Mouse (Mus musculus): ENCODE results near the gene Filip1l. TPM values are rescaled to one million over a fixed set of nuclear protein-coding genes. Genes with fewer than 3 reads are reported as not detected.

Gene Filip1l
- total RNA-seq, 1 experiment from 2014 or later: 5.4 TPM

- no peak for ATAC-seq (replicated peaks; ENCODE audit: low read depth, poor library complexity, severe bottlenecking)
Measured at GRCm38 (mm10) chr16:57392461-57392860, 39.6 kb downstream of the Filip1l start.

GRCm38 (mm10) chr16:57393161-57393560, 40.3 kb downstream of the Filip1l start:
- ATAC-seq (replicated peaks; ENCODE audit: low read depth, poor library complexity, severe bottlenecking): no peak

GRCm38 (mm10) chr16:57396249-57396648, 43.4 kb downstream of the Filip1l start:
- peak; percentile 59 for ATAC-seq (replicated peaks; ENCODE audit: low read depth, poor library complexity, severe bottlenecking)

GRCm38 (mm10) chr16:57397845-57398244, 45.0 kb downstream of the Filip1l start:
- ATAC-seq (replicated peaks; ENCODE audit: low read depth, poor library complexity, severe bottlenecking): no peak

GRCm38 (mm10) chr16:57398387-57399214, 45.7 kb downstream of the Filip1l start:
- peak; percentile 61 for ATAC-seq (replicated peaks; ENCODE audit: low read depth, poor library complexity, severe bottlenecking)

- ATAC-seq (replicated peaks; ENCODE audit: low read depth, poor library complexity, severe bottlenecking): no peak
Measured at GRCm38 (mm10) chr16:57399566-57399965, 46.7 kb downstream of the Filip1l start.

- ATAC-seq (replicated peaks; ENCODE audit: low read depth, poor library complexity, severe bottlenecking): no peak
Measured at GRCm38 (mm10) chr16:57401702-57402101, 48.8 kb downstream of the Filip1l start.

- no peak for ATAC-seq (replicated peaks; ENCODE audit: low read depth, poor library complexity, severe bottlenecking)
Measured at GRCm38 (mm10) chr16:57402910-57403309, 50.0 kb downstream of the Filip1l start.

GRCm38 (mm10) chr16:57403825-57404224, 50.9 kb downstream of the Filip1l start:
- no peak for ATAC-seq (replicated peaks; ENCODE audit: low read depth, poor library complexity, severe bottlenecking)

GRCm38 (mm10) chr16:57412766-57413165, 59.9 kb downstream of the Filip1l start:
- no peak for ATAC-seq (replicated peaks; ENCODE audit: low read depth, poor library complexity, severe bottlenecking)

- ATAC-seq (replicated peaks; ENCODE audit: low read depth, poor library complexity, severe bottlenecking): no peak
Measured at GRCm38 (mm10) chr16:57416049-57416448, 63.2 kb downstream of the Filip1l start.

- ATAC-seq (replicated peaks; ENCODE audit: low read depth, poor library complexity, severe bottlenecking): no peak
Measured at GRCm38 (mm10) chr16:57417017-57417416, 64.1 kb downstream of the Filip1l start.

- no peak for ATAC-seq (replicated peaks; ENCODE audit: low read depth, poor library complexity, severe bottlenecking)
Measured at GRCm38 (mm10) chr16:57417955-57418354, 65.1 kb downstream of the Filip1l start.

GRCm38 (mm10) chr16:57419332-57419731, 66.4 kb downstream of the Filip1l start:
- no peak for ATAC-seq (replicated peaks; ENCODE audit: low read depth, poor library complexity, severe bottlenecking)

- ATAC-seq (replicated peaks; ENCODE audit: low read depth, poor library complexity, severe bottlenecking): no peak
Measured at GRCm38 (mm10) chr16:57419881-57420280, 67.0 kb downstream of the Filip1l start.

- ATAC-seq (replicated peaks; ENCODE audit: low read depth, poor library complexity, severe bottlenecking): no peak
Measured at GRCm38 (mm10) chr16:57420773-57421556, 68.1 kb downstream of the Filip1l start.

GRCm38 (mm10) chr16:57421680-57422417, 69.0 kb downstream of the Filip1l start:
- peak; percentile 73 for ATAC-seq (replicated peaks; ENCODE audit: low read depth, poor library complexity, severe bottlenecking)

GRCm38 (mm10) chr16:57423001-57423800, 70.3 kb downstream of the Filip1l start:
- ATAC-seq (replicated peaks; ENCODE audit: low read depth, poor library complexity, severe bottlenecking): peak; percentile 61

GRCm38 (mm10) chr16:57426680-57427079, 73.8 kb downstream of the Filip1l start:
- ATAC-seq (replicated peaks; ENCODE audit: low read depth, poor library complexity, severe bottlenecking): no peak
